Mouse (Mus musculus): ENCODE measurements around the gene Cox8b.

Cox8b gene

DNA sequence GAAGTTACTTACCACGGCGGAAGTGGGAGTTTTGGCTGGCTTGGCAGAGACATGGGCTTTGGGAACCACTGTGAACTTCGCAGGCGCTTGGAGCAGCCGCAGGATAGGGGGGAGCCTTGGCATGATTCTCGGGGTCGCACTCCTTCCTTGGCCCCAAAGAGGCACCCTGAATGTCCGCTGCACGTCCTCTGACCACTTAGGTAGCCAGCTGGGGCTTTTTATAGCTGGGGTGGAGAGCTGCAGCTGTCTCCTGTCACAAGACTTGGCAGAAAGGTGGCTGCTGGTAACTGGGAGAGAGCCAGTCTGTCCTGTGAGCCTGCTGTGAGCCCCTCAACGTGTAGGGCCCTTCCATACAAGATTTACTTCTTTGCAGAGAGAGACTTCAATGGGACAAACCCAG is at the start of gene Cox8b:
Gene Cox8b, minus strand, starts transcription at position 227 of the 400 bp plus-strand sequence.
- DNase-seq, result no peak

DNA sequence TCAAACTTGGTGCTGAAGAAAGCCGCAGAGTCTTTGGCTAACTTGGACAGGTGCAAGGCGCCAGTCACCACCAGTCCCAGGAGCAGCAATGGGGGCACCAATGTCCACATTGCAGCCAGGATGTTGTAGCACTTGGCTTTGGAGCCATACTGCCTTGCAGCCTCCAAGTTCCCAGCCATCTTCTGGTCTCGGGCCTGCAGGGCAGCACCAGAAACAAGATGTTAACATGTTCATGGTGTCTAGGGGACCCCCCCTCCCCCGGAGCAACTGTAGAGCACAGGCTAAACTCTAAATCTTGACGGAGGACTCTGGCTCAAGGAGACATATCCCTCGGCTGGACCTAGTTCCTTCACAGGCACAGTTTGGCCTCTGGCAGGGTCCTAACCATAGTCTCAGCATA is 49.0 kb upstream of the Cox8b start:
- no peak for DNase-seq

DNA sequence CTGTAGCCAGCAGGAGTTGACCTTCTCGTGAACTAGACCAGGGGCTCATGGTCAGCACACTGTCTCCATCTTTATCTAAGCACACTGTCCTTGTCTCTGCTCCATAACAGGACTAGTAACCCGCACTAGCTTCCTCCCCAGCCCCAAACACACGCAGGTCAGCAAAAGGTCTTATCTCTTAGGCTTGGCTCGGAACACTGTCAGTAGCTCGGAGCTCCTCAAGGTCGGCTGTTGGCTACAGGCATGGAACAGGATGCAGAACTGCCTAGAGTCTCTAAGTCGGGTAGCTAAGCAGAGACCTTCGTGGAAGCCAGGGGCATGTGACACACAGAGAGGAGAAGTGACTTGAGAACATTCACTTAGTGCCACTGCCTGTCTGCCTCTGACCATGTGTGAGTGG is 47.9 kb upstream of the Cox8b start:
- DNase-seq, result no peak

DNA sequence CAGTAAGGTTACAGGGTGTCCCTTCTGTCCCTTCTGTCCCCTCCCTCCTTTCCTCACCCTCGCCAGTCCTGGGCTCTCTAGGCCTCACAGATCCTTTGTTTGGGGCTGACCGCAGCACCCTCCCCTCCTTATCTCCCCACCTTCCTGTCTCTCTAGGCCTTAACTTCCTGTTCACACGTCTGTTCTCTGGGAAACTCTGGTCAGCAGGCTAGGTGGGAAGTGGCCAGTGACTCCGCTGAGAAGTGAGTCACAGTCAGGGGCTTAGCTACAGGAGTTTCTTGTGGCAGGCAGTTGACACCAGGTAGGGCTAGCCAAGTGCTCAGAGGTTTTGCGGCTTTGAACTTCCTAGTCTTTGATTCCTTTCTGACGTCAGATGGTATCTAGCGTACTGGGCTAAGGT is 46.7 kb upstream of the Cox8b start:
- DNase-seq, result no peak

DNA sequence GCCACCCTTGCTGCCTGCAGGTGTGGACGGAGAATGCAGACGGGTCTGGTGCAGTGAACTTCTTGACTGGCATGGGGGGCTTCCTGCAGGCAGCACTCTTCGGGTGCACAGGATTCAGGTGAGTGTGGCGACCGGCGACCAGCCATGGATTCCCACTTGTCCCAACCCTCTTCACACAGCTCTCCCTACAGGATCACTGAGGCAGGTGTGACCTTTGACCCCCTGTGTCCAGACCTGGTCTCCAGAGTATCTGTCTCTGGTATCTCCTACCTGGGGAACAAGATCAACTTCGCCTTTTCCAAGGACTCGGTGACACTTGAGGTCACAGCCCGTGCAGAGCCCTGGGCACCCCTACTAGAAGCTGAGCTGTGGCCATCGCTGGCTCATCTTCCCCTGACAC is 46.1 kb upstream of the Cox8b start:
- DNase-seq, result no peak

DNA sequence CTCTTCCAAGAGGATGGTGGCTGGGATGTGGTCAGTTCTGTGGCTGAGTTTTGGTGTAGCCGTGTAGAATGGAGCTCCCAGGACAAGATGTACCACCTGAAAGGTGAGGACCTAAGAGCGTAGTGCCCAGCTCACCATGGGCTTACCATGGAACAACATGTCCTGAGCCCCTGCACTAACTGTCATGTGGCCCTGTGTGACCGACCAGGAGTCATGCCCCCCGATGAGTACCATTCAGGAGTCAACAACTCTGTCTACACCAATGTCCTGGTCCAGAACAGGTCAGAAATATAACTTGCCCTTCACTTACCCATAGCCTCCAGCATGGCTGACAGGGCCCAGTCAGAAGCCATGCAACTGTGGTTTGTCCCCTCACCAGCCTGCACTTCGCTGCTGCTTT is 45.0 kb upstream of the Cox8b start:
- DNase-seq, result no peak

DNA sequence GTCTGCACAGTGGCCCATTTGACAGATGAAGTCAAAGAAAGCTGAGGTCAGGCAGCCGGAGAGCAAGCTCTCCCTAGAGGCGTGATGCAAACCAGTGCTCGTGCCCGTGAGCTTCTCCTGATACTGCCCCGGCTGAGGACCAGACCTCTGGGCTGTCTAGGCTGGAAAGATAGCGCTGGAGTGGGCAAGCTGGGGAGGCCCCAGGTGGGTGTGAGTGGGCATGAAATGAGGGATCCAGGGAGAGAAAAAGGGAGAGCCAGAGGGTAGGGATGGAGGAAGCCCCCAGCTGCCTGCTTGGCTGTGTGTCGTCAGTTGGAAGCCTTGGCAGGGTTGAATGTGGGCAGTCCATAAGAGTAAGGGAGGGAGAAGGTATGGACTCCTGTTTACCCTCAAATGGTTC is 44.0 kb upstream of the Cox8b start:
- DNase-seq, result no peak

DNA sequence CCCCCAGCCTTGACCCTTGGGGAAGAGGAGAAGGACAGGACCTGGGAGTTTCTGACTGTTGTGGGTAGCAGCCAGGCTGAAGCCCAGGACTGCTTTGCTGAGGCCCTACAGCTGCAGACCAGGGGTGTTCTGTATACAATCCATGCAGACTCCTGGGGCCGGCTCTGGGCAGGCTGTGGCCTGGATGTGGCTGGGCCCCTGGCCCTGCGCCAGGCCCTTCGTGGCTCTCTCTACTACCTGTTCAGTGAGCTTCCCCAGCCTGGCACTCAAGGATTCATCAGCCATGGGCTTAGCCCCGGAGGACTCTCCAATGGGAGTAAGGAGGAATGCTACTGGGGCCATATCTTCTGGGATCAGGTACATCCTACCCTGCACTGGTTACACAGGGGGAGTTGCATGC is 43.1 kb upstream of the Cox8b start:
- DNase-seq, result no peak

DNA sequence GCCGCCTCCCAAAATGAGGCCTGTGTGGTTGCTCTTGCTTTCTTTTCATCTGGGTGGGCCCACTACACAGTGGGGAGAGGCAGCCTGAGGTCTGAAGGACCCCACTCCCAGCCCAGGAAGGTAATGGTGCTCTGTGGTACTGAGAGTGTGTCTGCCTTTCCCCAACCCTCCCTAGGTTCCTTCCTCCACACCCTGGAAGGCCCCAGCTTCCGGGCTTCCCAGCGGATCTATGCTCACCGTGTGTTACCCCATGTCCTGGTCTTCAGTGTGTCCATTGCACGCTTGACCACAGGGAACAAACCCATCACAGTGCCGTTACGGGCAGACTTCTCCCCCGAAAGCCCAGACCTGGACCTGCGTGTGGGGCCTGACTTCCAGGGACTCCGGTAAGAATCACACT is 42.6 kb upstream of the Cox8b start:
- DNase-seq, result no peak

DNA sequence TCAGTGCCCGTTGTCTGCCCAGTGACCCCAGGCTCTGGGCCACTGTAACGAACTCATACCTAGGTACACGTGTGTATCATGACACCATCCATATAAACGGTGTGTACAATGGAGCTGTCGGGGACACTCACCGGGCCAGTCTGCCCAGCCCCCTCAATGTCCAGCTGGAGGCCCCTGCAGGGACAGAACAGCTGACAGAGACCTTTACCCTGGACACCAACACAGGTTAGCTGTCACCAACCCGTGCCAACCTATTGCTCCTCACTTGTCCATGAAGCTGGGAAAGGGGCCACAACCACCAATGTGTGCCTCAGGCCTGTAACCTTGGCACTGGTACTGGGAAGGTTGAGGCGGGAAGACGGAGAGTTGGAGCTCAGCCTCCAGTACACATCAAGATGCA is 42.1 kb upstream of the Cox8b start:
- DNase-seq, result no peak

DNA sequence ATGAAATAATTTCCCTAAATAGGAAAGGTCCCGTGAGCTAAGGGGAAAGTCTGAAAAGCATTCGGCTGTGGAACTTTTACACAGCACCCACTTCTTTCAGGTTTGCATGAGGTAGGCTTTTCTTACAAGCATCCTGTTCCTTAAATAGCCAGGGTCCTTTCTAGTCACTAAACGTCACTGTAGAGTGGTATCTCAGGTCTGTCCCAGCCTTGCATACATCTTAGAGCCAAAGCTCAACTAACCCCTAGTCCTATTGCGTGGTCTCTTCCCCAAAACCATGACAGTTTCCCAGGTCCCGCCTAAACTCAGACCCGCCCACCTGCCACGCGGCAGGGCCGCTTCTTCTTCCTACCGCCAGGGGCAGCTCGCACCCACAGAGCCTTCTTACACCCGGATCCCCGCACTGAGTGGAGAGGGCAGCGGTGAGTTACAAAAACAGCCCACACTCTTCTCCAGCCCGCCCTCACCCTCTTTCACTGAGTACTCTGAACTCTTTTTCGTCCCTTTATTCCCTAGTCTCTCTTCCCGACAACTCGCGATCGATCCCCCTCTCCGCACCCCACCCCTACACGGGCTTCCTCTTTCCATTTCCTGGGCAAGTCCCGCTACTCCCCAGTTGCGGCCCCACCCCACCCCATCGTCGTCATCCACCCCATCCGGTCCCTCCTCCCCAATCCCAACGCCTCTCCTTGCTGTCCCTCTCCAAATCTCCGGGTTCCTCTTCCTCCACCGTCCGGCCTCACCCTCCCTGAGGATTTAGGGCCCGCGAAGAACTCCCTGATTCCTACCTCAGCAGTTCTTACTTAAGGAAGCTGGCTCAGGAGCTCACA is 41.2 kb upstream of the Cox8b start, which contains the start of gene Pgghg:
Gene Pgghg, plus strand, starts transcription at position 170 of the 830 bp plus-strand sequence.
- peak; percentile 69 for DNase-seq

DNA sequence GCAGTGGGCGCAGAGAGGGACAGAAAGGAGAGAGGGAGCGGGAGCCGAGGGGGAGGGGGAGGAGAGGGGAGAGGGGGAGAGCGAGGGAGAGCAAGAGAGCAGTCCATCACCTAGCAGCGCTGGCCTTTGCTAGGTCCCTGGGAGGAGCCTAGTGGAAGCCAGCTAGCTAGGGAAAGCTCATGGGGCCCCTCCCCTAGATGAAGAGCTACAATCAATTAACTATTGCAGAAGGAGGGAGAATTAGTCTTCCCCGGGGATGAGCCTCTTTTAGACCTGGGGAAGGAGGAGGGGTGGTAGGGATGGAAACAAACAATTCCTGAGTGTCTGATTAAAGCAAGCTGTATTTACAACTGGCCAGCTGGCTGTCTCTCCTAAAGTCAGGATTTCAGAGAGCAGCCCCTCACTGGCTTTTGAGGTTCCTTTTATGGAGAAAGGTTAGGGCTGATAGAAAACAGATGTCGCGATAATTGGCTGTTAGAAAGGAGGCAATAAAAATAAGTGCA is 39.5 kb upstream of the Cox8b start:
- DNase-seq, result no peak

DNA sequence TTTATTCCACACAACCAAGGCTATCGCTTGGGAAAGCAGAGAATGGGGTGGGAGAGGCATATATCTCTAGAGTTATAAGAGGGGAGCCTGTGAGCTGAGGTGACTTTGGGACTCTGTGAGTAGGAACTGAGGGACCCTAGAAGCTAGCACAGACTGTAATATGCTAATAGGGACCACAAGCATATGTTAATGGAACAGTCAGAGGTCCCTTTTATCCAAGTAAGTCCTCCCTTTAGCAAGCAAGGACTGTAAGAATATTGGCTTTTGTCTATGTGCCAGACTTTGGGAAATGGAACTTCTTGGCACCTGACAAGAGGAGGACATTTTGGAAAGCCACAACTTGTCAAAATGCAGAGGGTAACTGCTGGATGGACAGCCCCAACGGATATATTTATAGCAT is 38.6 kb upstream of the Cox8b start:
- no peak for DNase-seq

DNA sequence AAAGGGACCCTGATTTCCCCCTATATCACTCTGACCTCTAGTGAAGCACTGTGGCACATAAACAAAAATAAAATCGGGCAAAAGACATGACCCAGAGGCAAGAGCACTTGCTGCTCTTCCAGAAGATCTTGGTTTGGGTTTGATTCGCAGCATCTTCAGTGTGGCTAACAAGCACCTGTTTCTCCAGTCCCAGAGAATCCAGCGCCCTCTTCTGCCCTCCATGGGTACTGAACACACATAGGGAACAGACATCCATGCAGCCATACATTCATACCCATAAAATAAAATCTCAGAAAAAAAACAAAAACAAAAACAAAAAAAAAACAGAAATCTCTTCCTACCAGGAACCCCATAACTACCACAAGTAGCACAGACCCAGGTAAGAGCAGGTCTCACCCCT is 38.2 kb upstream of the Cox8b start:
- DNase-seq, result no peak

DNA sequence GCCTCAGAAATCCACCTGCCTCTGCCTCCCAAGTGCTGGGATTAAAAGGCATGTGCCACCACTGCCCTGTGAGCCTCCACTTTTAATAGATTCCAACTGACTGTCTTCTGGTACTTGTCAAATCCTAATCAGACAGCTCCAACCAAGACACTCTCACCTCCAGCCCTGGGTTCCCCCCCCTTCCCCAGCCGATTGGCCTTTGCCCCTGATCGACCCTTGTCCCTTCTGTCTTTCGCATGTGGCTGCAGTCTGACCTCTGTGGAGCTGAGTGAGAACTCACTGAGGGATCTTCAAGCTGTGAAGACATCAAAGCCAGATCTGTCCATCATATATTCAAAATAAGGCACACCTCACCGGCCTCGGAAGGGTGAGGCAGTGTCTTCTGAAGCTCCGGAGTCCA is 26.9 kb upstream of the Cox8b start:
- no peak for DNase-seq

DNA sequence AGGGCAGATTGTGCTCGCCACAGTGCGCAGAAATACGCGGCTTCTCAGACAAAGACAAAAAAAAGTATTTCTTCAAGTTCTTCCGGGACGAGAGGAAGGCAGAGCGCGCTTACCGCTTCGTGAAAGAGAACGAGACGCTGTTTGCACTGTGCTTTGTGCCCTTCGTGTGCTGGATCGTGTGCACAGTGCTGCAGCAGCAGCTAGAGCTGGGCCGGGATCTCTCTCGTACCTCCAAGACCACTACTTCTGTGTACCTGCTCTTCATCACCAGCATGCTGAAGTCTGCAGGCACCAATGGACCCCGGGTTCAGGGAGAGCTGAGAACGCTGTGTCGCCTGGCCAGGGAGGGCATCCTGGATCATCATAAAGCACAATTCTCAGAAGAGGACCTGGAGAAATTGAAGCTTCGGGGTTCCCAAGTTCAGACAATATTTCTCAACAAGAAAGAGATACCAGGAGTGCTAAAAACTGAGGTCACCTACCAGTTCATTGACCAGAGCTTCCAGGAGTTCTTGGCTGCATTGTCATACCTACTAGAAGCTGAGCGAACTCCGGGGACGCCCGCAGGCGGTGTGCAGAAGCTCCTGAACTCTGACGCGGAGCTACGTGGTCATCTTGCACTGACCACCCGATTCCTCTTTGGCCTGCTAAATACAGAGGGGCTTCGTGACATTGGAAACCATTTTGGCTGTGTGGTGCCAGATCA is 23.0 kb upstream of the Cox8b start:
- DNase-seq, result no peak

DNA sequence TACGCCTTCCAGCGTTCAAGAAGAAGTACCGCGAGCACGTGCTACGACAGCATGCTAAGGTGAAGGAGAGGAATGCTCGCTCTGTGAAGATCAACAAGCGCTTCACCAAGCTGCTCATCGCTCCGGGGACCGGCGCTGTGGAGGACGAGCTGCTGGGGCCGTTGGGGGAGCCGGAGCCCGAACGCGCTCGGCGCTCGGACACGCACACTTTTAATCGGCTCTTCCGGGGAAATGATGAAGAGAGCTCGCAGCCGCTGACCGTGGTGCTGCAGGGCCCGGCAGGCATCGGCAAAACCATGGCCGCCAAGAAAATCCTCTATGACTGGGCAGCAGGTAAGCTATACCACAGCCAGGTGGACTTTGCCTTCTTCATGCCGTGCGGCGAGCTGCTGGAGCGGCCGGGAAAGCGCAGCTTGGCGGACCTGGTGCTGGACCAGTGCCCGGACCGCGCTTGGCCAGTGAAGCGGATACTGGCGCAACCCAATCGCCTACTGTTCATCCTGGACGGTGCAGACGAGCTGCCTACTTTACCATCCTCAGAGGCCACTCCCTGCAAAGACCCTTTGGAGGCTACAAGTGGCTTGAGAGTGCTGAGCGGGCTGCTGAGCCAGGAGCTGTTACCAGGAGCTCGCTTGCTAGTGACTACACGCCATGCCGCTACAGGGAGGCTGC is 22.3 kb upstream of the Cox8b start:
- DNase-seq, result peak; percentile 56

DNA sequence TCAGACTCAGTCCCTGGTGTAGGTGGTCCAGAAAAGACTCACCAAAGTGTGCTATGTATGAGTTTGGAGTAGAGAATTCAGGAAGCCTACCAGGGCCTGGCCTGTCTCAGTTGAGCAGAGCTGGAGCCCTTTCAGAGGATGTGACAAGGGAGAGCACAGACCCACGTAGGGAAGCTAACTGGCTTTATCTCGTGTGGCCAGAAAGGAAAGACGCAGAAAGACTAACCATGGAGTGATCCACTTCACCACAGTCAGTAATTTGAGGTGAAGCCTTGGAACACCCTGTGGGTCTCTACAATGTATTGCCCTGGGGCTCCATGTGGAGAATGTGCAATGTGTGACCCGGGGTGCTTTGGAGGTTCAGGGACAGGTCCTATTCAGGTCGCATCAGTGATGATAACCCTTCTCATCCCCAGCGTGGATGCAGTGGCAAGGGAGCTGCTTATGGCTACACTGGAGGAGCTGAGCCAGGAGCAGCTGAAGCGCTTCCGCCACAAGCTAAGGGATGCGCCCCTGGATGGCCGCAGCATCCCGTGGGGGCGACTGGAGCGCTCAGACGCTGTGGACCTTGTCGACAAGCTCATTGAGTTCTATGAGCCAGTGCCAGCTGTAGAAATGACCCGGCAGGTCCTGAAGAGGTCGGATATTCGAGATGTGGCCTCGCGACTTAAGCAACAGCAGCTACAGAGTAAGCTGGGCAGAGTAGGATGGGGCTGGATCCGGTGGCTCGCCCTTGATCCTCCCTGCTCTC is 21.2 kb upstream of the Cox8b start:
- DNase-seq, result no peak

DNA sequence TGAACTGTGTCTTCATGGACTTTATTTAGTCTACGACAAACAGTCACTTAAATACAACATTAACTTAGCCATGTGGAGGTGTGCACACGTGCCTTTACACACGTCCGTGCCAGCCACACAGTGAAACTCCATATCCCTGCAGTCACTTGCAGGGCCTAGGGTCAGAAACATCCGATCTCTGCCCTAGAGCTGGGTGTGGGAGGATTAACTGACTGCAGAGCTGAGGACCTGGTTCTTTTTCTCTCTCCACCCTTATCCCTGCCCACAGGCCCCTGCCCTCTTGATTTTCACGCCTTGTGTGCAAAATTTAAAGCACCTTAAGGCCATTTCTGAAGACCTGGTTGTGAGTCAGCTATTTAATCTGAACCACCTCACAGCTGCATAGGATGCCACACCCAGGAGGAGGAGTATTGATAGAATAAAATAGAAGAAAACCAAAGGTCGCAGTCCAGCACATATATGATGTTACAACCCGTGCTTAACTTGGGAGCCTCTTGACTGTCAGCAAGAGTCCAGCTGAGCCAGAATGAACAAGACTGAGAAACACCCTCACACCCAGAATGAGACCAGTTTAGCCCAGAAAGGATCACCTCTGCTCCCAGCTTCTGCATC is 20.3 kb upstream of the Cox8b start, which contains the start of gene Nlrp6:
Gene Nlrp6, plus strand, starts transcription at position 485 of the 612 bp plus-strand sequence.
- DNase-seq, result no peak

DNA sequence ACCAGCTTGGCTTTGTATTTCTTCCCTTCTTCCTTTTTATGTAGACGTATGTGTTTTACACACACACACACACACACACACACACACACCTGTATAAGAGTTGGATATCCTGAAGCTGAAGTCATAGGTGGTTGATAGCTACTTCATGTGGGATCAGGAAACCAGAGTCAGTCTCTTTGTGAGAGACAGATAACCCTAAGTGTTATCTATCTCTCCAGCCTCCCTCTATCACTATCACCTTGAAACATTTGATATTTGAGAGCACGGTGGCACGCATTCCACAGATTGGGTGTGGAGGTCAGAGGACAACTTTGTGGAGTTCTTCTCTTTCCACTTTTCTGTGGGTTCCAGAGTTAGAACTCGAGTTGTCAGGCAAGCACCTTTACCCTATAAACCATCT is 19.7 kb upstream of the Cox8b start:
- no peak for DNase-seq

DNA sequence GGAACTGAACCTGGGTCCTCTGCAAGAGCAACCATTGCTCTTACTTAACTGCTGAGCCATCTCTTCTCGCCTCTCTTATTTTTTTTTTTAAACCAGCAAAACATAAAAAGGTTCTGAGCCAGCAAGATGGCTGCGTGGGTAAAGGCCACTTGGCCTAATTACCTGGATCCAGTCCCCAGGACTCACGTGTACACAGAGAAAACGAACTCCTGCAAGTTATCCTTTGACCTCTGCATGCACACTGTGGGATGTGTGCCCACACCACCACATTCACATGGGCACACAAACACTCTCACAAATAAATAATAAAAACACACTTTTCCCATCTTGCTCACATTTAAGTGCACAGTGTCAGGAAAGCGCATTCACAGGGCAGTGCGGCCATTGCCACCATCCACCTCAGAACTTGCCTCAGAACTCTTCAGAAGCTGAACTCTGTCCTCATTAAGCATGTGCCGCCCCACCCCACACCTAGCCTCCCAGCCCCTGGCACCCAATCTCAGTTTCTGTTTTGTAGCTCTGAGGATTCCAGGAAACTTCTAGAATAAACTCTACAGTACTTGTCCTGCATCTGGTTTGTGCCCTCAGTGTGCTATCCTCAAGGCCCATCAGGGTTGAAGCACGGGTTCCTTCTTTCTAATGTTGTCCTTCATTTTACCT is 13.9 kb upstream of the Cox8b start:
- no peak for DNase-seq

Data from right cerebral cortex, postnatal 4 days (tissue).